ENCODE assay signal across 13 mouse cellular contexts in the genomic region with DNA sequence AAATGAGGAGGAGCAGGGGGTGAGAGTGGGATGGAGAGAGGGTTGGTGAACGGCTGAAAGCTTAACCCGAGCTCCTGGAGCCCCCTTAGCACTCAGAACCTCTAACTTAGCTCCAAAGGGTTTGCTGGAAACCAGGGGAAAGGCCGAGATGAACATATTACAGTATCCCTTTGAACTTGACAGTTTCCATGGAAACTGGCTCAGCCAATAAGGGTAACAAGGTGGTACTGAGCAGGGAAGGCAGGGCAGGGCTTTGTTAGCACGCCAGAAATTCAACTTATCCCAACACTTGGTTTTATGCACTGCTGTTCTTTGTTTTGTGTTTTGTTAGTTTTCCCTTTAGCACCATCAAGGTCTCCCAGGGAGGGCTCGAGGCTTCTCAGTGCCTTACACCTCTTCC.
A peak's percentile ranks its signal among the peaks of the same experiment; 100 is the strongest.
DNase-seq lines count a peak whose midpoint lies in the region; ATAC-seq lines count a peak whose summit lies in the region.
"Had no signal": no experiment of that assay in that cellular context is flagged by ENCODE, and none has a peak within 500 bp of the region (broad histone marks: within the 10 kb centered on the region; RNA-seq: fewer than 3 reads in every experiment).

No protein-coding gene starts in this region.

- peak overlapping the region; percentile 44; the same call in 1 of the 2 replicates for H3K9ac ChIP-seq in forebrain, embryonic 13.5 days
- peak overlapping the region; percentile 24; the same call in 1 of the 2 replicates for H3K9ac ChIP-seq in hindbrain, embryonic 16.5 days (ENCODE audit: low read depth, low read length)
- H3K9ac ChIP-seq in midbrain, embryonic 16.5 days (ENCODE audit: low read depth, low read length) = peak overlapping the region; percentile 47

- no peaks in the 10 kb centered on the region for H3K27me3 ChIP-seq in forebrain, embryonic 13.5 days
- no peaks in the 10 kb centered on the region for H3K27me3 ChIP-seq in hindbrain, embryonic 16.5 days (replicated peaks; ENCODE audit: control insufficient read depth, insufficient read depth, low read length)
- no peaks in the 10 kb centered on the region for H3K27me3 ChIP-seq in midbrain, embryonic 16.5 days (ENCODE audit: control insufficient read depth, insufficient read depth, low read depth, low read length)

- WGBS in forebrain, embryonic 13.5 days = 7% methylated on average over 5 of the region's 5 CpGs
- 13% methylated on average over 5 of the region's 5 CpGs for WGBS in hindbrain, embryonic 16.5 days
- 2% methylated on average over 5 of the region's 5 CpGs for WGBS in midbrain, embryonic 16.5 days

- H3K9me3 ChIP-seq in forebrain, embryonic 13.5 days (replicated peaks) = no peaks in the 10 kb centered on the region
- H3K9me3 ChIP-seq in hindbrain, embryonic 16.5 days (ENCODE audit: control insufficient read depth, low read length) = no peaks in the 10 kb centered on the region
- no peaks in the 10 kb centered on the region for H3K9me3 ChIP-seq in midbrain, embryonic 16.5 days (replicated peaks; ENCODE audit: control insufficient read depth, low read length, poor library complexity, severe bottlenecking)

- peak; percentile 32; the same call in 1 of the 2 replicates for ATAC-seq in forebrain, embryonic 13.5 days
- ATAC-seq in hindbrain, embryonic 16.5 days = peak; percentile 50
- ATAC-seq in midbrain, embryonic 16.5 days = peak; percentile 66
- ATAC-seq in granulocyte monocyte progenitor cell, adult 5-6 weeks (replicated peaks; ENCODE audit: poor library complexity, severe bottlenecking) = no peak

- peak; percentile 60 for DNase-seq in brain, adult 2 months (ENCODE audit: low read depth, low spot score)
- DNase-seq in cerebellum, adult 8-10 months = no peak
- no peak for DNase-seq in ovary, postnatal 10 days (ENCODE audit: low spot score)
- DNase-seq: adrenal gland, adult 8-10 months; embryo, embryonic 11 days; lung, postnatal 4 days; right cerebral cortex, postnatal 14 days; thymus, postnatal 14 days had no signal

- no peak overlapping the region for H3K4me3 ChIP-seq in forebrain, embryonic 13.5 days
- H3K4me3 ChIP-seq in hindbrain, embryonic 16.5 days (ENCODE audit: low read length) = no peak overlapping the region
- H3K4me3 ChIP-seq in midbrain, embryonic 16.5 days (ENCODE audit: low read depth, low read length) = no peak overlapping the region
- H3K4me3 ChIP-seq: myocyte had no signal

- H3K36me3 ChIP-seq in forebrain, embryonic 13.5 days (ENCODE audit: poor library complexity, severe bottlenecking) = no peaks in the 10 kb centered on the region
- H3K36me3 ChIP-seq in hindbrain, embryonic 16.5 days (ENCODE audit: control insufficient read depth, insufficient read depth, low read length) = peaks cover 3% of the 10 kb centered on the region; the same call in 1 of the 2 replicates
- H3K36me3 ChIP-seq in midbrain, embryonic 16.5 days (ENCODE audit: control insufficient read depth, insufficient read depth, low read length) = no peaks in the 10 kb centered on the region

- H3K27ac ChIP-seq in forebrain, embryonic 13.5 days = peak overlapping the region; percentile 81
- peak overlapping the region; percentile 24 for H3K27ac ChIP-seq in hindbrain, embryonic 16.5 days (ENCODE audit: low read depth, low read length)
- peak overlapping the region; percentile 86 for H3K27ac ChIP-seq in midbrain, embryonic 16.5 days (ENCODE audit: low read length)

- H3K4me2 ChIP-seq in forebrain, embryonic 13.5 days = peak overlapping the region; percentile 34
- peak overlapping the region; percentile 27; the same call in 1 of the 2 replicates for H3K4me2 ChIP-seq in hindbrain, embryonic 16.5 days (ENCODE audit: low read length)
- H3K4me2 ChIP-seq in midbrain, embryonic 16.5 days (ENCODE audit: low read length) = peak overlapping the region; percentile 44

- H3K4me1 ChIP-seq in forebrain, embryonic 13.5 days = peaks cover 69% of the 10 kb centered on the region
- peaks cover 50% of the 10 kb centered on the region for H3K4me1 ChIP-seq in hindbrain, embryonic 16.5 days (ENCODE audit: control insufficient read depth, insufficient read depth, low read depth, low read length)
- H3K4me1 ChIP-seq in midbrain, embryonic 16.5 days (ENCODE audit: control insufficient read depth, insufficient read depth, low read length) = peaks cover 59% of the 10 kb centered on the region

Comparison
In these comparisons a context has a peak if more than half of its experiments do, and no peak if none do; other contexts are left out.
1. H3K27ac ChIP-seq: peak in every context shown above with its lines; median percentile 86 in midbrain, embryonic 16.5 days; 81 in forebrain, embryonic 13.5 days; 24 in hindbrain, embryonic 16.5 days.